Mouse (Mus musculus) fibroblast of lung, adult 2 months (primary cell): Measurements from ENCODE around the gene Slc18a2.

ENCODE experiments used
- DNase-seq: peaks from one replicate; pipeline ENCODE4 v3.0.0-alpha.2; 2011; ENCODE audit warnings: low read depth

Gene Slc18a2

GRCm38 (mm10) chr19:59276354-59276753 lies 15.7 kb downstream of the Slc18a2 start:
- DNase-seq = no peak

- peak; percentile 52 for DNase-seq
These were observed 20.1 kb downstream of the Slc18a2 start for GRCm38 (mm10) chr19:59280841-59281240.

DNA sequence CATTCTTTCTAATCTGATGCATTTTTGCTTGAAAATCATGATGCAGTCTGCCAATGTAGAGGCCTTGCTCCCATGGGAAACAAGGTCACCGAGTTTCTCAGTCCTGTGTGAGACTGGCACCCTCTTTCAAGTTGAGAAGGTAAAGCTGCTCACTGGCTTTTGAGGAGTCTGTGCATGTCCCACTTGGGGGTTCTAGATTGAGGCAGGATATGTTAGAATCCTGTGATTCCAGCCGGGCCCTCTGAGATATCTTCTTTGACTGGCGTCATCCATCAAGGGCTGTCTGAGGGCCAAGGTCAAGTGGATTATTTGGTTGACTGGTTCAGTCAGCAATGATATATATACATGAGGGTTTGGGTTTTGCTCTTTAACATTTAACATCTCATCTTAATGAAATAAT lies 21.3 kb downstream of the Slc18a2 start:
- no peak for DNase-seq

DNA sequence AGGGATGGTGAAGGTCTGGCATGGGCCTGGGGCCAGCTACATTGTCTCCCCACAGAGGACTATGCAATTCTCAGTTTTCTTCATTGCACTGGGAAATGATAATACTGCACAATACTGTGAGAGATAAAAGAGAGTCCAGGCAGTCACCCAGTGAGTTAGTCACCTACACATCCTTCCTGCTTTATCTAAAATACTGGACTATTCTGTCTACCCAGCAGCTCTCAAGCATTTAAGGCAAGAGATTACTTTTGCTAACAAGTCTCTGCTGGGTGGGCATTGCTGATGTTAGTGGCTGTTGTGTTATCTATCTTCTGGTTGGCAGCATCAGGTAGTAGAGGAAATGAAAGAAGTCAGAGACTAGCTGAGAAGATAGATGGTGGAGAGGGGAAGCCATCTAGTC lies 28.3 kb downstream of the Slc18a2 start:
- no peak for DNase-seq

DNA sequence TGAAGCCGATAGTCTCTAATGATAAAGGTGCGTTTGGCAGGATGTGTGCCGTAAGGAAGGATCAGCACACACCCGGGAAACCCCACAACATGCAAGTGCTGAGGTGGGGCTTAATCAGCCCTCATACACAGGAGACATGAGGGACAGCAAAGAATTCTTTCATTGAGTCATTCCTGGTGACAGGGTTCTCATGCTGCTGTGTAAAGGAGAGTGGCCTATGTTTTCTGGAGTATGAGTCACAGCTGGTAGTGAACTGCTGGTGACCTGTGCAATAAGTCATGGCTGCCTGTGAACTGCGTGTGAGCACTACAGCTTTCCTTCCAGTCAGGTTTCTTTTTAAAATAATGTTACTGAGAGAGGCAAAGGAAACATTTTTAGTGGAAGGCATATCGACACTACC lies 29.1 kb downstream of the Slc18a2 start:
- no peak for DNase-seq

- DNase-seq = no peak
These were observed 31.6 kb downstream of the Slc18a2 start for GRCm38 (mm10) chr19:59292183-59292839.

GRCm38 (mm10) chr19:59315308-59315707 lies 54.6 kb downstream of the Slc18a2 start:
- no peak for DNase-seq

DNA sequence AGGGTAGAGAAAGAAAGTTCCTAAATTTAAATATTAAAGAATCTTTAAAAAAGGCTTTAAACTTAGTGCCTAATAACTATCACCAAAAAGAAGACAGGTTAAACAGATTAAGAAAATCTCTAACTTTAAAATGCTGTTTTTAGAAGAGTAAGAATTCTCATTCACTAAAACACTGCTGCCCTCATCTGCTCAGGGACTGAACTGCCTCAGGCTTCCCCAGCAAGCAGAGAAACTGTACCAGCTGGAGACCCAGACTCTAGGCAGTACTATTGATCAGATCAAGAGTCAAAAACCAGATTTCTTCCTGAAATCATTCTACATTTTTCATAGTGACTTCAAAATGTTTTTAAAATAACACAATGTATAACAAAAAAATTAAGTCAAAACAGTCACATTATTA lies 55.9 kb downstream of the Slc18a2 start:
- no peak for DNase-seq

- no peak for DNase-seq
These were observed 61.3 kb downstream of the Slc18a2 start, which contains the start of gene Rps12-ps3 for GRCm38 (mm10) chr19:59321990-59322389. Gene Rps12-ps3 (plus strand): TSS chr19:59322290.

DNA sequence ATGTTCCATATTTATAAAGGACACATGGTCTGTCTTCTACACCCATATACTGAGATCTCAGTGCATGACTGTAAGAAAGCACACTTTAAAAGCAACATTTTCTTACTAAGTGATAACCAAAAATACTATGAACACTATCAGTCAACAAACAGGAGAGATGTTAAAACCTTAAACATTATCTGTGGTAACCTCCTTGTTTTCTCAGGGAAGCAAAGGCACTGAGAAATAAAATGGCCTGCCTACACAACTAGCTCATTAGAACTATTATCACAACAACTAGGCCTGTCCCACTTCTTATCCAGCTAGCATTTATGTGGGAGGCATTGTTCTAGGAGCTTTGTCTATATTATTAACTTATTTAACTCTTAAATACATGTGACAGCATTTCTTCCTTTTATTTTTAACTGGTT lies 70.1 kb downstream of the Slc18a2 start:
- no peak for DNase-seq

DNA sequence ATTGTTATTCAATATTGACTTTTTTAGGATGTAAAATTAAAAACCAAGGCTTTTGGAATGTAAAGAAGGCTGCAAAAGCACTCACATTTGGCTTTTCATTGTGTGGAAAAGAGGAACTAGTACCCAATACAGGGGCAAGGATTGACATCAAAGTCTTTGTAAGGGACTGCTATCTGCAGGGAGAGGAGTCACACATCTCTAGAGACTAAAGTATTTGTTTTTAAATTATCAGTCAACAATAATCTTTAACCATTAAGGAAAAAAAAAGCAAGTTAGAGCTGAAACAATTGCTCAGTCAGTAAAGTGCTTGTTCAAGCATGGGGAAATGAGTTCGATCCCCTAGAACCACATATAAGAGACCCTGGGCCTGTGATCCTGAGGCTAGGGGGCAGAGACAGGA lies 76.0 kb downstream of the Slc18a2 start:
- no peak for DNase-seq

DNA sequence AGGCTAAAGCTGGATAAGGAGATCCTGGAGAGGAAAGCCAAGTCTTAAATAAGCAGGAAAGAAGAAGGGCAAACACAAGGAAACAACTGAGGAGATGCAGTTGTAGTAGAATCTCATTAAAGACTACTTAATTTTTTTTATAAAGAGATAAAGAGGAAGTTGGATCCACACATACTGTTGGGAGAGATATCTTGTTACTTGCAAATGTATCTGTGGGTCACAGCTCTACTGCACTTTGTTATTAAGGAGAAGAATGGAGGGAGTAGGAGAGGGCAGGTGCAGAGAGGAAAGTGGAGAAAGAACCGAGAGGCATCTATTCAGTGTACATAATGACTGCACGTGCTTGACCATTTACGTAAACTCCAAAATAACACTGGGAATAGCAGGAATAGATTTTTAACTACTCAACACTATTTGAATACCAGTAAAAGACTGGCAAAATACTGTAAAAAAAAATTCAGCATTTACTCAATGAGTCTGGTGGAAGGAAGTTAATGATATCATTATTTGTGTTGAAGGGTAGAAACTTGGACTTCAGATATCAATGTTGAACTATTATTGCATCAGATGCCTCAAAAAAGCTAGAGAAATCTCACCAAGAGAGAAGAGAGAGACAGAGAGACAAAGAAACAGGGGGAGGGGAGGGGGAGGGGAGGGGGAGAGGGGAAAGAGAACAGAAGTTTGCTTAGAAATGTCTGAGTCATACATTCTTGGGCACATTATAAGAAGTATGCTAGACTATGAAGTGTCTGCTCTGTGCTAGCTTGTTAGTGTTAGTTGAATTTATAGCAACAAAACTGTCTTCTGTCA lies 77.4 kb downstream of the Slc18a2 start:
- DNase-seq = no peak

DNA sequence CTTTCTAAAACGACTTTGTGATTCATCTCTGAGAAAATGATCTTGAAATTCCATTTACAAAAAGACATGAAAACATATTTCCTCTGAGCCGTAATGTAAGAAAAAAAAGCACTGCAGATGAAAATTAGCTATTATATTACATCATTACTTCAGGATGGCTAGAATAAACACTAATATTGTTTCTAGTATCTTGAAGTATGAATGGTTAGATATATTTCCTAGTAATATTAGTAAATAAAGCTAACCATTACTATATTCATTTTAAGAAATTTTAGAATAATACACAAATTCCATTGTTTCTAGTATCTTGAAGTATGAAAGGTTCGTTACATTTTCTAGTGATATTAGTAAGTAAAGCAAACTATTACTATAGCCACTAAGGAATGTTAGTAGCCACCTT lies 79.2 kb downstream of the Slc18a2 start:
- DNase-seq = no peak

DNA sequence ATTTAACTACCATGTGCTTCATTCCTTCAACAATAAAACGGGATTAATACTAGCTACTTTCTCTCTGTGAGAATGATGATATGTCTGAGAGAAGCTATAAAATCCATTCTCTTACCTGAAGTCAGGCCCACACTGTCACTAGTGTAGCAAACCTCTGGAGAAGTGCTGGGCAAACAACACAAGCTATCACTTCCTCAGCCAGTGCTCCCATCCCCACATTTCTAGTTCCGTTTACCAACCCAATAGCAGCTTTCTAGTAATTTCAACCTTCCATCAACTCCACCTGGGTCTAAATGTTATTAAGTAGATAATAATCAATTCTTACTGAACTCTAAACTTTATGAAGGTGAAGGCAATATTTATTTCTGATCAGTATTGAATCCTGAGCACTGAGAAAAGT lies 82.3 kb downstream of the Slc18a2 start:
- no peak for DNase-seq

DNA sequence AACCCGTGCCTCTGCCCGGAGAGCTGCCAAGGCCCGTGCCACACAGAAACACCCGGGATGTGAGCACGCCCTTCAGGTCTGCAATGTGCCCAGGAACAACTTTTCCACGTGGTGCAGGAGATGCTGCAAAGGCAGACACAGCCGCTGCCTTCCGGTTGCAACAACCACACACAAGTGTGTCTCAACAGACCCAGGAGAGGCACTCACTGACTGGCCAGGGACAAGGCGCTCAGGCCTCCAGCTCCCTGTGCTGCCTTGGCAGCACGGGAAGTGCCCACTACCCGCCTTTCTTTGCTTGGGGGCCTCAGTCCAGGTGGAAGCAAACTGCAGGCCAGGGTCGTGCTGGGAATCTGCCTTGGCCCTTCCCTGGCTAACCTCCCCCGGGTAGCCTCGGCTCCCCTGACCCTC lies 83.6 kb downstream of the Slc18a2 start:
- no peak for DNase-seq

DNA sequence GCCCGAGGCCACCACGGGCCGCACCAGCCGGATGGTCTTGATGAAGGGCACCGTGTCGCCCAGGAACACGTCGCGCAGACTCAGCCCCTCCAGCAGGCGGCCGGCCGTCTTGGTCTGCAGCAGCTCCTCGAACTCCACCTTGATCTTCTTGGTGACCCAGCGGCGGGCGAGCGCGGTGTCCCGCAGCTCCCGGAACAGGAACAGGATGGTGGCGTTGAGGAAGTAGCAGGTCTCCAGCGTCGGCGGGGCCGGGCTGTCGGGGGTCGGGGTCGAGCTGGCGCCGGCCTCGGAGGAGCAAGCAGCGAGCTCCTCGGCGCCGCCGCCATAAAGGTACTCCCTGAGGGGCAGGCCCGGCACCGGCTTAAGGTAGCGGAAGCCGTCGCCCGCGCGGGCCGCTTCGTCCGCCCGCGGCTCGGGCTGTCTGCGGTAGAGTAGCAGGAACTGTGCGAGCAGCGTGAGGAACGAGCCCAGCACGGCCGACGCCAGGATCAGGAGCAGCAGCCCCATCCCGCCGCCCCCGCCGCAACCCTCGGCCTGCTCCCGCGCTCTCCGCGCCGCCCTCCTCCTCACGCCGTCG lies 84.5 kb downstream of the Slc18a2 start:
- no peak for DNase-seq
